Mouse (Mus musculus): ENCODE measurements around the gene Vps8. TPM values are rescaled to one million over a fixed set of nuclear protein-coding genes. Genes with fewer than 3 reads are reported as not detected.
A peak's percentile ranks its signal among the peaks of the same experiment; 100 is the strongest.

The Vps8 gene
- total RNA-seq, 2 experiments from 2014 or later, result 52.3 to 58.0 TPM

DNA sequence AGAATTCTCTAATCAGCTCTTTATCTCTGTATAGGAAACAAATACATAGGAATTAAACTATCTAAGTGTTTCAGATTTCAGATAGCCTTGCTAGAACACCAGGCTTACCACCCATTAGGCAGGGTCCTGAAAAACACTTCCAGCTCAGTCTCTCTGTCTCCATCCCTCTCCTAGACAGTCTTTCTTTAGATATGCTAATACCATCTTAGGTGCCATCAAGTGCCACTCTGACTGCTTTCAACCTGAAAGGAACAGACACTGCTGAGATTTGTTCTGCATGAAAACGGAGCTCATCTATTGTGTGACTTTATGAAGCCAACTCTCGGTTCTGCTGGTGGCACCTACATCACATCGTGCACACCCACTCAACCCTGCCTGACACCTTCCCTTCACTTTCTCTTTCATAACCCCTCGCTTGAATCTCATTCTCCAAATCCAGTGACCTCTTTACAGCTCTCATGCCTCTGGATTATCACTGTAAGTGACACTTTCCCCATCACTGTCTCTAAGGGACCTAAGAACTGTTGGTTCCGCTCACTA is 267.4 kb downstream of the Vps8 start:
- peak in 1 of 2 experiments; percentile 28 for DNase-seq (ENCODE audit: low spot score in 2 of 2)
- intact Hi-C loops (cut with DNase I), result loop anchor here (5.0 kb wide), 2 partner anchors 38 to 73 kb away; no protein-coding TSS in a partner anchor

DNA sequence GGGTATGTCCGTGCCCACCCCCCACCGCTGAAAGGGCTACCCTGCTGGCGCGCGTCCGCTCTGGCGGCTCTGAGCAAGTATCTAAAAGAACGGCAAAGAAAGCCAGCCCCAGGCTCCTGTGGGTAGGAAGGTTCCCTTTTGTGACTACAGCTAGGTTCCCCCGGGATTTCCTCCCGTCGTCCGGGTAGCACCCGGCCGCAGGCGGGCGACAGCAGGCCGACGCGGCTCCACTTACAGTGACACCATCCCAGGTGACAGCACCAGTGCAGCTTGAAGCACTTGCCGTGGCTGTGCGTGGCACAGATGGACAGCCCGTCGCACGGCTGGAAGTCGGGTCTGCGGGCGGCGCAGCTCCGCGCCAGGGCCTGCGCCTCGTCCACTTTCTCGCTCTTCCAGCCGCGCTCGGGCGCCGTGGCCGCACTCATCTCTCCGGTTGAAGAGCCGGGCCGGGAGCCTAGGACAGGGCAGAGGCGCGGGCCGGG is 271.1 kb downstream of the Vps8 start:
- DNase-seq (ENCODE audit: low spot score in 2 of 2), result peak; percentile 62 to 66
- intact Hi-C loops (cut with DNase I), result loop anchor here (5.0 kb wide), 2 partner anchors 42 to 77 kb away; no protein-coding TSS in a partner anchor

Other genes starting within 250 kb of the Vps8 start
- gene Ephb3, start 218.4 kb upstream of the Vps8 start, total RNA-seq (2021), result 10 to 100 TPM; 22.0 to 30.4 TPM